Mouse (Mus musculus): Measurements from ENCODE around the gene 4930516K23Rik.

DNA sequence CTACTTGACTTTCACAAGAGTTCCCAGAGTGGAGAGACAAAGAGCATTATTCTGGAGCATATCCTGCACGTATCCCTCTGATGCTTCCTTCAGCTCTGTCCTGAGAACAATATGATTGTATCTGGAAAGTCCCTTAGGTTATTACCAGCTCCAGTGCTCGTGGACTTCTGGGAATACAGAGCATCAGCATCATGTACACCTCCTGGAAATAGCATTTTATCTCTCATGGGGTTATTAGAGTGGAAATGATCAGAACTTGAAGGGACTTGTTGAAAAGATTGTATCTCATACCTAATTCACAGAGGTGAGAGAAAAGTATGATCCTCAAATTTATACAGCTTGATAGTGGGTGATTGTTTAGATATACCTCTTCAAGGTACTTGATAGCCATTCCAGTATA lies at the start of gene 4930516K23Rik:
- no peak for TF ChIP-seq CTCF (IDR thresholded peaks at IDR 0.05; ENCODE audit: low read depth)
- no peak for TF ChIP-seq EP300 (IDR thresholded peaks at IDR 0.05; ENCODE audit: low read depth)
